Comparison of ENCODE assay signal across 16 mouse cellular contexts in genomic region chr17:23747471-23747870, GRCm38 (mm10). TPM values are rescaled to one million over a fixed set of nuclear protein-coding genes. Genes with fewer than 3 reads are reported as not detected.
"Had no signal": no experiment of that assay in that cellular context is flagged by ENCODE, and none has a peak within 500 bp of the region (broad histone marks: within the 10 kb centered on the region; RNA-seq: fewer than 3 reads in every experiment).

No protein-coding gene starts in this region.

- H3K27ac ChIP-seq: neural tube, embryonic 15.5 days; stomach, embryonic 15.5 days; stomach, postnatal 0 days had no signal

- H3K9ac ChIP-seq: neural tube, embryonic 15.5 days; stomach, embryonic 15.5 days had no signal

- H3K4me2 ChIP-seq: neural tube, embryonic 15.5 days; stomach, embryonic 15.5 days had no signal

- H3K4me3 ChIP-seq: neural tube, embryonic 15.5 days; stomach, embryonic 15.5 days had no signal

- H3K9me3 ChIP-seq: neural tube, embryonic 15.5 days; stomach, embryonic 15.5 days had no signal

- DNase-seq: retina, postnatal 1 day; right cerebral cortex, adult 18-20 months; right cerebral cortex, postnatal 14 days; right cerebral cortex, postnatal 25 days; right cerebral cortex, postnatal 4 days; thymus, adult 18-20 months; thymus, adult 2 months; thymus, postnatal 25 days; thymus, postnatal 36 days; thymus, postnatal 4 days had no signal

RNA-seq across cellular contexts. Expression of gene 1520401A03Rik, which starts 24.9 kb away (rescaled TPM):
- total RNA-seq: neutrophil, adult 5-6 weeks had no signal
- polyA plus RNA-seq: small intestine, adult 2 months; spleen, adult 2 months had no signal
